16 mouse cellular contexts compared by ENCODE assay signal in the genomic region with DNA sequence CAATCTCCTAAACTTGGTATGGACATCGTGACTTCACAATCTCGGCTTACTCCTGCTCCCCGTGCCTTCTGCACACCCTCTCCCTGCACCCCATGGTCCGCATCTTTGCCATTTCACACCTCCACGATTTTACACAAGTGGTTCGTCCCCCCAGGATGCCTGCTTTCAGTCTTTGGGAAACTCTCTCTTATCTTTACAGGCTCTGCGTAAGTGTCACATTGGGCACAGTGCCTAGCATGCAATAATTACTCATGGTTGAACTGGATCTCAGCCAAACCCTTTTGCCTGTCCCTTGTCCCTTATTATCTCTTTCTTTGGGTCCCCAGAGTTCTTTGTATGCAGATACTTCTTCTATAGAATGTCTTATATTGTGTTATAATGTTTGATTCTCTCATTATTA.
DNase-seq lines count a peak whose midpoint lies in the region; ATAC-seq and TF ChIP-seq lines count a peak whose summit lies in the region.
"Had no signal": no experiment of that assay in that cellular context is flagged by ENCODE, and none has a peak within 500 bp of the region (broad histone marks: within the 10 kb centered on the region; RNA-seq: fewer than 3 reads in every experiment).

No protein-coding gene starts in this region.

- H3K9ac ChIP-seq in heart, embryonic 13.5 days, result no peak overlapping the region
- no peak overlapping the region for H3K9ac ChIP-seq in lung, embryonic 15.5 days
- no peak overlapping the region for H3K9ac ChIP-seq in MEL (ENCODE audit: control insufficient read depth, low read depth, low read length, poor library complexity, severe bottlenecking)
- H3K9ac ChIP-seq: hindbrain, embryonic 13.5 days; midbrain, embryonic 12.5 days had no signal

- TF ChIP-seq POLR2A in lung, adult 2 months (IDR thresholded peaks at IDR 0.05; ENCODE audit: borderline replicate concordance, extremely low read depth, low read depth, low read length), result no peak
- TF ChIP-seq POLR2A in MEL (IDR thresholded peaks at IDR 0.05; ENCODE audit: control insufficient read depth in 1 of 2, insufficient read depth in 1 of 2, low read depth in 1 of 2, low read length in 2 of 2, poor library complexity in 1 of 2), result no peak

- peaks cover 8% of the 10 kb centered on the region for H3K9me3 ChIP-seq in heart, embryonic 13.5 days
- no peaks in the 10 kb centered on the region for H3K9me3 ChIP-seq in lung, embryonic 15.5 days
- H3K9me3 ChIP-seq in MEL (replicated peaks; ENCODE audit: insufficient read depth, low read length), result no peaks in the 10 kb centered on the region

- 24% methylated on average over 7 of the region's 7 CpGs for WGBS in heart, embryonic 13.5 days
- 51% methylated on average over 7 of the region's 7 CpGs for WGBS in lung, embryonic 15.5 days
- 58% methylated on average over 7 of the region's 7 CpGs for WGBS in lung, adult 2 months

- peaks cover 22% of the 10 kb centered on the region for H3K4me1 ChIP-seq in heart, embryonic 13.5 days
- H3K4me1 ChIP-seq in lung, embryonic 15.5 days, result peaks cover 11% of the 10 kb centered on the region
- no peaks in the 10 kb centered on the region for H3K4me1 ChIP-seq in lung, adult 2 months (ENCODE audit: control insufficient read depth, insufficient read depth, low read length)
- 0 out of 4 replicates have a peak, but pooled peaks cover 0 to 3% of the 10 kb centered on the region in 2 experiments for H3K4me1 ChIP-seq in MEL (ENCODE audit: control insufficient read depth in 1 of 2, insufficient read depth in 2 of 2, low read length in 2 of 2)

- no peak for TF ChIP-seq EP300 in MEL (IDR thresholded peaks at IDR 0.05; ENCODE audit: low read depth in 1 of 2, low read length in 2 of 2)

- DNase-seq in heart, adult 8-10 months (ENCODE audit: low spot score), result no peak
- DNase-seq in lung, adult 2 months, result no peak
- peak; percentile 63 for DNase-seq in MEL (ENCODE audit: low read depth, low spot score)
- peak; percentile 58 for DNase-seq in adrenal gland, adult 2 months
- no peak for DNase-seq in left cerebral cortex, adult 2 months (ENCODE audit: extremely low spot score in 1 of 2, low spot score in 2 of 2)
- no peak for DNase-seq in frontal cortex, postnatal 10 days (ENCODE audit: low spot score in 2 of 2)
- DNase-seq: cerebellum, adult 18-20 months; gastrocnemius, postnatal 36 days; thymus, postnatal 4 days had no signal

- no peak for TF ChIP-seq RAD21 in MEL (IDR thresholded peaks at IDR 0.05; ENCODE audit: low read depth, low read length)

- H3K27me3 ChIP-seq in heart, embryonic 13.5 days (replicated peaks), result peaks cover 22% of the 10 kb centered on the region
- no peaks in the 10 kb centered on the region for H3K27me3 ChIP-seq in lung, embryonic 15.5 days
- H3K27me3 ChIP-seq in MEL (ENCODE audit: control insufficient read depth in 1 of 2, insufficient read depth in 2 of 2, low read length in 2 of 2), result no peaks in the 10 kb centered on the region
- H3K27me3 ChIP-seq: hindbrain, embryonic 13.5 days had no signal

- H3K4me3 ChIP-seq in heart, embryonic 13.5 days, result no peak overlapping the region
- no peak overlapping the region for H3K4me3 ChIP-seq in lung, embryonic 15.5 days
- no peak overlapping the region for H3K4me3 ChIP-seq in lung, adult 2 months (replicated peaks; ENCODE audit: extremely low read depth, low read depth, low read length)
- H3K4me3 ChIP-seq in MEL (ENCODE audit: control insufficient read depth in 1 of 2, insufficient read depth in 1 of 2, low read depth in 2 of 2, low read length in 2 of 2), result no peak overlapping the region
- no peak overlapping the region for H3K4me3 ChIP-seq in left cerebral cortex, adult 2 months
- H3K4me3 ChIP-seq: forebrain, embryonic 10.5 days; hindbrain, embryonic 13.5 days; midbrain, embryonic 12.5 days had no signal

- peak overlapping the region; percentile 36 for H3K4me2 ChIP-seq in heart, embryonic 13.5 days
- H3K4me2 ChIP-seq in lung, embryonic 15.5 days, result peak overlapping the region; percentile 29; the same call in 1 of the 2 replicates
- H3K4me2 ChIP-seq: hindbrain, embryonic 13.5 days; midbrain, embryonic 12.5 days had no signal

- TF ChIP-seq CTCF in lung, adult 2 months (IDR thresholded peaks at IDR 0.05; ENCODE audit: insufficient read depth, low read length), result no peak
- no peak for TF ChIP-seq CTCF in MEL (IDR thresholded peaks at IDR 0.05 in 2 of 3, conservative IDR thresholded peaks at IDR 0.05 in 1 of 3; ENCODE audit: control insufficient read depth in 1 of 3, insufficient read depth in 1 of 3, low read depth in 2 of 3, low read length in 3 of 3, poor library complexity in 1 of 3, severe bottlenecking in 1 of 3)
- TF ChIP-seq CTCF in left cerebral cortex, adult 2 months (IDR thresholded peaks at IDR 0.05), result no peak

- no peaks in the 10 kb centered on the region for H3K79me2 ChIP-seq in MEL (ENCODE audit: control insufficient read depth, insufficient read depth, low read length, poor library complexity)

- intact Hi-C loops in left cerebral cortex, adult 2 months (cut with DNase I), result no loop called here

- H3K27ac ChIP-seq in heart, embryonic 13.5 days (replicated peaks), result peak overlapping the region; percentile 26; the same call in 1 of the 2 replicates
- H3K27ac ChIP-seq in lung, embryonic 15.5 days, result no peak overlapping the region
- H3K27ac ChIP-seq in MEL (ENCODE audit: control insufficient read depth, low read depth, low read length), result no peak overlapping the region
- H3K27ac ChIP-seq in left cerebral cortex, adult 2 months, result no peak overlapping the region
- H3K27ac ChIP-seq: forebrain, embryonic 10.5 days; hindbrain, embryonic 13.5 days; macrophage; midbrain, embryonic 12.5 days had no signal

- no peak for ATAC-seq in heart, embryonic 13.5 days (ENCODE audit: extremely low read depth, insufficient number of reproducible peaks, low FRiP score, low TSS enrichment)
- ATAC-seq in lung, embryonic 15.5 days (ENCODE audit: borderline replicate concordance, extremely low read depth, low FRiP score, low TSS enrichment), result peak; percentile 47; the same call in 1 of the 2 replicates
- ATAC-seq: intestine, embryonic 16.5 days had no signal

- H3K36me3 ChIP-seq in heart, embryonic 13.5 days, result no peaks in the 10 kb centered on the region
- H3K36me3 ChIP-seq in lung, embryonic 15.5 days, result no peaks in the 10 kb centered on the region
- no peaks in the 10 kb centered on the region for H3K36me3 ChIP-seq in MEL (ENCODE audit: control insufficient read depth in 1 of 2, insufficient read depth in 2 of 2, low read length in 2 of 2)
- H3K36me3 ChIP-seq: hindbrain, embryonic 13.5 days; midbrain, embryonic 12.5 days had no signal

TF ChIP-seq in MEL, 35 proteins besides CTCF, POLR2A, EP300 and RAD21:
- TF ChIP-seq SMC3 (IDR thresholded peaks at IDR 0.05; ENCODE audit: low read depth, low read length), result no peak
- no peak for TF ChIP-seq TCF12 (IDR thresholded peaks at IDR 0.05; ENCODE audit: low read depth, low read length)
- TF ChIP-seq ETS1 (IDR thresholded peaks at IDR 0.05; ENCODE audit: low read depth, low read length), result 0 out of 2 replicates have a peak, but pooled peaks have one; percentile 19
- peak; percentile 52 for TF ChIP-seq GATA1 (IDR thresholded peaks at IDR 0.05; ENCODE audit: low read depth, low read length)
TF ChIP-seq in MEL: peak in this region for 2.

Comparison
In these comparisons a context has a peak if more than half of its experiments do, and no peak if none do; other contexts are left out.
1. DNase-seq: peak in MEL (single experiment) and adrenal gland, adult 2 months (single experiment); none in heart, adult 8-10 months (single experiment), lung, adult 2 months (single experiment), left cerebral cortex, adult 2 months (0 of 2) and frontal cortex, postnatal 10 days (0 of 2).